Mouse (Mus musculus): ENCODE data around the gene Mcub. TPM values are rescaled to one million over a fixed set of nuclear protein-coding genes. Genes with fewer than 3 reads are reported as not detected.

Mcub gene
- polyA plus RNA-seq, 1 experiment, result 13.1 TPM

DNA sequence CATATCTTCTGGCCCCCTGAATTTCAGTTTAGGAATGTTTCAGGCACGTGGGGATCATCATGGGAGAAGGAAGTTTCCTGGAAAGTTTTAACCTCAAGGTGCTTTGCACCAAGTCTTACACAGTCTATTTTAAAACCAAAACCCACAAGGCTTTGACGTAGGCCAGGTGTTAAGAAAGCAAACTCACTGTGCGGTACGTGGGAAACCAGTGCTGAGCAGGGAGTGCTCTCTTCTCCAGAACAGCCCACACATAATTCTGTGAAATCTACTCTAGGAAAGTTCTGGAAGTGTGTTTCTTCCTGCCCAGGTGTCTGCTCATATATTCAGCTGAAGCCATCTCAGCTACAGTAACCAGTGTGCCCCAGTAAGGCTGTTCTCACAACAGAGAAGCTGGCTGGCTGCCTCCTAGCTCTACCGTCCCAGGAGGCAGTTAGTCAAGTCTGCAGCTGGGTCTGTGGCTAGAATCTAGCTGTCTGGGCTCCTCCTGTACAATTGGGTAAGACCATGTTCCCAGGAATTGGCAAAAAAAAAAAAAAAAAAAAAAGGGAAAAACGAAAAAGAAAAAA, 39.7 kb downstream of the Mcub start:
- 8% methylated on average over 6 of the region's 6 CpGs for WGBS
- no peak for DNase-seq

DNA sequence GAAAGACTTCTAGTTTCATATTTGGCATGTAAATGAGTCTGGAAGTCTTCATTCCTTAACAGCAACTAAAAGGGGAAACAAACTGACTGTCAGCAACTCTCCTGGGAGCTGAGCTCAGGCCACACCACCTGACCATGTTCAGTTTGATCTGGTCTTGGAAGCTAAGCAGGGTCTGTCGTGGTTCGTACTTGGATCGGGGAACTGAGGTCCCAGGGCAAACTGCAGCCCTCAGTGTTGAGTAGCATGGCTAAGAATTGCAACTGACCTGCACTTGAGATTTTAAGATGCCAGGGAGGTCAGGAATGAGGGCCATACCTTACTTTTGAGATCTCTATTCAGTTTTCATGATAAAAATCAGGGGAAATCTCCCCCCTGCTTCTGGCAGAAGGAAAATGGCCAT, 44.1 kb downstream of the Mcub start:
- Histone ChIP-seq H3K36me3 (ENCODE audit: control insufficient read depth, insufficient read depth, low read length) (no peaks in the 10 kb centered on the region), H3K27ac (ENCODE audit: control insufficient read depth, insufficient read depth, low read length) (no peak overlapping the region), H3K4me1 (replicated peaks; ENCODE audit: control insufficient read depth, insufficient read depth, low read length) (peaks cover 3% of the 10 kb centered on the region; the same call in 1 of the 2 replicates), H3K27me3 (ENCODE audit: control insufficient read depth, insufficient read depth, low read length) (no peaks in the 10 kb centered on the region), H3K4me3 (ENCODE audit: control insufficient read depth, insufficient read depth, low read length) (no peak overlapping the region)
- no peak for DNase-seq
- 97% methylated on average over 3 of the region's 3 CpGs for WGBS
- TF ChIP-seq POLR2A (IDR thresholded peaks at IDR 0.05; ENCODE audit: control insufficient read depth, extremely low read depth, insufficient read depth, low read length, poor library complexity), result no peak
- no peak for TF ChIP-seq CTCF (IDR thresholded peaks at IDR 0.05; ENCODE audit: borderline replicate concordance, control insufficient read depth, extremely low read depth, insufficient read depth, low read length, poor library complexity)

More for the DNA sequence above, 39.7 kb downstream of the Mcub start:
- Histone ChIP-seq H3K36me3 (ENCODE audit: control insufficient read depth, insufficient read depth, low read length) (no peaks in the 10 kb centered on the region), H3K27ac (ENCODE audit: control insufficient read depth, insufficient read depth, low read length) (no peak overlapping the region), H3K27me3 (ENCODE audit: control insufficient read depth, insufficient read depth, low read length) (no peaks in the 10 kb centered on the region), H3K4me3 (ENCODE audit: control insufficient read depth, insufficient read depth, low read length) (no peak overlapping the region), H3K4me1 (replicated peaks; ENCODE audit: control insufficient read depth, insufficient read depth, low read length) (peaks cover 3% of the 10 kb centered on the region; the same call in 1 of the 2 replicates)
- no peak for TF ChIP-seq POLR2A (IDR thresholded peaks at IDR 0.05; ENCODE audit: control insufficient read depth, extremely low read depth, insufficient read depth, low read length, poor library complexity)
- TF ChIP-seq CTCF (IDR thresholded peaks at IDR 0.05; ENCODE audit: borderline replicate concordance, control insufficient read depth, extremely low read depth, insufficient read depth, low read length, poor library complexity), result no peak

DNA sequence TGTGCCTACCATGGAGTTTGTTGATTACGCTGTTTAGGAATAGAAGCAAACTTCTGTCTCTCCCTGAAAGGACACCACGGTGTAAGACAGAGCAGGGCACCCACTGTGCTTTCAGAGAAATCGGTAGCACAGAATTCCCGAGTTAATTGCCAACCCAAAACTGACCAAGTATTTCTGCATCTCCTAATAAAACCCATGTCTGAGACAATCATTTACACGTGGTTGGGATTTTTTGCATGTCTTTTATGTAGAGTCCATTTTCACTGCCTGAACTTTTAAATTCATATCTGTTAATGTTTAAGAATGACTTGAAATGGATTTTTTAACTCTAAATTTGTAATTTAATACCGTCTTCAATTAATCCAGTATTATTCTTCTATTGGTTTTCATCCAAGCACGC, 46.4 kb downstream of the Mcub start:
- Histone ChIP-seq H3K27me3 (ENCODE audit: control insufficient read depth, insufficient read depth, low read length) (no peaks in the 10 kb centered on the region), H3K4me3 (ENCODE audit: control insufficient read depth, insufficient read depth, low read length) (no peak overlapping the region), H3K36me3 (ENCODE audit: control insufficient read depth, insufficient read depth, low read length) (no peaks in the 10 kb centered on the region), H3K4me1 (replicated peaks; ENCODE audit: control insufficient read depth, insufficient read depth, low read length) (peaks cover 3% of the 10 kb centered on the region; the same call in 1 of the 2 replicates), H3K27ac (ENCODE audit: control insufficient read depth, insufficient read depth, low read length) (no peak overlapping the region)
- TF ChIP-seq POLR2A (IDR thresholded peaks at IDR 0.05; ENCODE audit: control insufficient read depth, extremely low read depth, insufficient read depth, low read length, poor library complexity), result no peak
- no peak for TF ChIP-seq CTCF (IDR thresholded peaks at IDR 0.05; ENCODE audit: borderline replicate concordance, control insufficient read depth, extremely low read depth, insufficient read depth, low read length, poor library complexity)
- DNase-seq, result no peak
- 98% methylated on average over 7 of the region's 7 CpGs for WGBS

DNA sequence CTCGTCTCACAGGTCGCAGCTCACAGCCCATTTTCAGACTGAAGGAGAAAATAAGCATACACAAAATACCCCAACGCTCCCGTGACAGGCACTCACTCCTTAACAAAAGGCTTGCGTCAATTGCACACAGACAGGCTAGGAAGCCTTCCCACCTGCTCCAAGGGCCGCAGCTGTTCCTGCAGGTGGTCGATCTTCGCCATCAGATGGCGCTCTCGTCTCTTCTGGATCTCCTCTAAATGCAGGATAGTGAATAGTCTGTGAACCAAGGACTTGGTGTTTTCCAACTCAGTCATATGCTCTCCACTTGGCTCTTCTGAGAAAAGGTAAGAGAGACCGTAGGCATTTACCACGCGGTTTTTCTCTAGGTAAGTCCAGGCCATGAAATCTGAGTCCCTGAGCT, 51.6 kb downstream of the Mcub start:
- Histone ChIP-seq H3K27ac (ENCODE audit: control insufficient read depth, insufficient read depth, low read length) (no peak overlapping the region), H3K4me1 (replicated peaks; ENCODE audit: control insufficient read depth, insufficient read depth, low read length) (peaks cover 3% of the 10 kb centered on the region; the same call in 1 of the 2 replicates), H3K4me3 (ENCODE audit: control insufficient read depth, insufficient read depth, low read length) (no peak overlapping the region), H3K27me3 (ENCODE audit: control insufficient read depth, insufficient read depth, low read length) (no peaks in the 10 kb centered on the region), H3K36me3 (ENCODE audit: control insufficient read depth, insufficient read depth, low read length) (peaks cover 13% of the 10 kb centered on the region)
- 17% methylated on average over 13 of the region's 13 CpGs for WGBS
- peak; percentile 59 for DNase-seq
- TF ChIP-seq CTCF (IDR thresholded peaks at IDR 0.05; ENCODE audit: borderline replicate concordance, control insufficient read depth, extremely low read depth, insufficient read depth, low read length, poor library complexity) (peak; percentile 63; the same call in 1 of the 2 replicates), POLR2A (IDR thresholded peaks at IDR 0.05; ENCODE audit: control insufficient read depth, extremely low read depth, insufficient read depth, low read length, poor library complexity) (no peak)

DNA sequence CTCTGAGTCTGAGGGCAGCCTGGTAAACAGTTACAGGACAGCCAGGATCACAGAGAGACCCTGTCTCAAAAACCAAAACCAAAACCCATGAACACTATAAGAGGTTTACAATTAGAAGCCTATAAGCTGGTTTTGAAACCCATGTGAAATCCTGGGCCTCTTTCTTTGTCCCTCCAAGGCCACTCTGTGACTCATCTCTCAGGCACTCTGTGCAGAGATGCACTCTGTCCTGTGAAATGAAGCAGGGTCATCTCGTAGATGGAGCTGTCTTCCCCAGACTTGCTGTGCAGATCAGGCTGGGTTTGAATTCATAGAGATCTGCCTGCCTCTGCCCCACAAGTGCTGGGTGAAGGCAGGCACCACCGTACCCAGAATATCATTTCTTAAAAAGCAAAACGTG, 52.6 kb downstream of the Mcub start:
- Histone ChIP-seq H3K27me3 (ENCODE audit: control insufficient read depth, insufficient read depth, low read length) (no peaks in the 10 kb centered on the region), H3K36me3 (ENCODE audit: control insufficient read depth, insufficient read depth, low read length) (peaks cover 22% of the 10 kb centered on the region), H3K4me1 (replicated peaks; ENCODE audit: control insufficient read depth, insufficient read depth, low read length) (peaks cover 2% of the 10 kb centered on the region; the same call in 1 of the 2 replicates), H3K4me3 (ENCODE audit: control insufficient read depth, insufficient read depth, low read length) (no peak overlapping the region), H3K27ac (ENCODE audit: control insufficient read depth, insufficient read depth, low read length) (no peak overlapping the region)
- TF ChIP-seq POLR2A (IDR thresholded peaks at IDR 0.05; ENCODE audit: control insufficient read depth, extremely low read depth, insufficient read depth, low read length, poor library complexity) (no peak), CTCF (IDR thresholded peaks at IDR 0.05; ENCODE audit: borderline replicate concordance, control insufficient read depth, extremely low read depth, insufficient read depth, low read length, poor library complexity) (no peak)
- WGBS, result 90% methylated on average over 3 of the region's 3 CpGs
- DNase-seq, result no peak

DNA sequence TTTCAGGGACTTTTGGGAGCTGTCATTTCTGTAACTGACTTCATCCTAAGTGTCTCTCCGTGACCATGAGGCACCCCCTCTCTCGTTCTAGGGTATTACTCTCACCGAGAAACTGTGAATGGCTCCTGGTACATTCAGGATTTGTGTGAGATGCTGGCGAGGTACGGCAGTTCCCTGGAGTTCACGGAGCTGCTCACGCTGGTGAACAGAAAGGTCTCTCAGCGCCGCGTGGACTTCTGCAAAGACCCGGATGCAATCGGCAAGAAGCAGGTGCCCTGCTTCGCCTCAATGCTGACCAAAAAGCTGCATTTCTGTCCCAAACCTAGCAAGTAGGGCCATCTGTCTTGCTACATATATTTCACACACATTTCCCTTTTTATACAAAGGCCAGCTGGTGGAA, 56.8 kb downstream of the Mcub start:
- TF ChIP-seq POLR2A (IDR thresholded peaks at IDR 0.05; ENCODE audit: control insufficient read depth, extremely low read depth, insufficient read depth, low read length, poor library complexity), result no peak
- TF ChIP-seq CTCF (IDR thresholded peaks at IDR 0.05; ENCODE audit: borderline replicate concordance, control insufficient read depth, extremely low read depth, insufficient read depth, low read length, poor library complexity), result no peak
- Histone ChIP-seq H3K27ac (ENCODE audit: control insufficient read depth, insufficient read depth, low read length) (no peak overlapping the region), H3K4me3 (ENCODE audit: control insufficient read depth, insufficient read depth, low read length) (no peak overlapping the region), H3K27me3 (ENCODE audit: control insufficient read depth, insufficient read depth, low read length) (no peaks in the 10 kb centered on the region), H3K36me3 (ENCODE audit: control insufficient read depth, insufficient read depth, low read length) (peaks cover 48% of the 10 kb centered on the region), H3K4me1 (replicated peaks; ENCODE audit: control insufficient read depth, insufficient read depth, low read length) (no peaks in the 10 kb centered on the region)
- no peak for DNase-seq
- 97% methylated on average over 13 of the region's 13 CpGs for WGBS

DNA sequence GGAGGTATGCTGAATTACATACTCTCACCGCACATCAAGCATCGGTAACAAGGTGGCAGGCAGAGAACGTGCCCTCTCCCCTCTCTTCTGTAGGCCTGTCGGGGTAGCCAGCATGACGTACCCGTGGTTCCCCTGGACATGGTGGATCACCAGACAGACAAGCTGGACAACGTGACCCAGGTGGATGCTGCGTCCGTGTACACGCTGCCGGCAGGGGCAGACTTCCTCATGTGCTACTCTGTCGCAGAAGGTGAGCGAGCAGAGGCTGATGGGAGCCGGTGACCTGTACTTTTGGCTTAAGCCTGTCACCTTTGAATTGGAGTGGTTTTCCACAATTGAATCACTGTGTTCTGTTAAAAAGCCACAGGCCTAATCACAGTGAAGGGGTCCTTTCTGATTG, 58.0 kb downstream of the Mcub start:
- 95% methylated on average over 14 of the region's 14 CpGs for WGBS
- no peak for DNase-seq
- H3K36me3 ChIP-seq (ENCODE audit: control insufficient read depth, insufficient read depth, low read length), result peaks cover 48% of the 10 kb centered on the region
- no peak overlapping the region for H3K4me3 ChIP-seq (ENCODE audit: control insufficient read depth, insufficient read depth, low read length)
- no peaks in the 10 kb centered on the region for H3K27me3 ChIP-seq (ENCODE audit: control insufficient read depth, insufficient read depth, low read length)
- no peak for TF ChIP-seq POLR2A (IDR thresholded peaks at IDR 0.05; ENCODE audit: control insufficient read depth, extremely low read depth, insufficient read depth, low read length, poor library complexity)
- TF ChIP-seq CTCF (IDR thresholded peaks at IDR 0.05; ENCODE audit: borderline replicate concordance, control insufficient read depth, extremely low read depth, insufficient read depth, low read length, poor library complexity), result no peak
- no peaks in the 10 kb centered on the region for H3K4me1 ChIP-seq (replicated peaks; ENCODE audit: control insufficient read depth, insufficient read depth, low read length)
- H3K27ac ChIP-seq (ENCODE audit: control insufficient read depth, insufficient read depth, low read length), result no peak overlapping the region

Data from thymus, adult 2 months (tissue).